Mouse (Mus musculus): ENCODE results near the gene Myt1. TPM values are rescaled to one million over a fixed set of nuclear protein-coding genes. Genes with fewer than 3 reads are reported as not detected.
"Not testable (repeated sequence)": the region's sequence is repeated elsewhere in the genome, so short reads cannot be mapped to it uniquely, and the experiment has no call there.

Gene Myt1
- total RNA-seq, 2 experiments from 2014 or later = not detected

- no peak for DNase-seq
Observed at GRCm38 (mm10) chr2:181781421-181781820, 18.3 kb downstream of the Myt1 start.

GRCm38 (mm10) chr2:181787852-181788251 is 24.7 kb downstream of the Myt1 start:
- DNase-seq = no peak

- no peak for DNase-seq
Observed at GRCm38 (mm10) chr2:181789396-181789795, 26.3 kb downstream of the Myt1 start.

- DNase-seq = not testable (repeated sequence)
Observed at GRCm38 (mm10) chr2:181793186-181793585, 30.1 kb downstream of the Myt1 start.

- no peak for DNase-seq
Observed at GRCm38 (mm10) chr2:181795641-181796130, 32.6 kb downstream of the Myt1 start.

- no peak for DNase-seq
Observed at GRCm38 (mm10) chr2:181797672-181798071, 34.5 kb downstream of the Myt1 start.

- no peak for DNase-seq
Observed at GRCm38 (mm10) chr2:181829032-181829650, 66.0 kb downstream of the Myt1 start.

GRCm38 (mm10) chr2:181832745-181833144 is 69.6 kb downstream of the Myt1 start:
- no peak for DNase-seq

- DNase-seq = peak; percentile 88
Observed at GRCm38 (mm10) chr2:181837372-181838292, 74.5 kb downstream of the Myt1 start, which contains the start of gene Pcmtd2. Gene Pcmtd2 (plus strand): TSS chr2:181837854.

GRCm38 (mm10) chr2:181838293-181838680 is 75.2 kb downstream of the Myt1 start:
- DNase-seq = no peak

- DNase-seq = no peak
Observed at GRCm38 (mm10) chr2:181845709-181846394, 82.7 kb downstream of the Myt1 start.

- DNase-seq = peak; percentile 93
Observed at GRCm38 (mm10) chr2:181863791-181864535, 100.8 kb downstream of the Myt1 start, which contains the start of gene Polr3k. Gene Polr3k (plus strand): TSS chr2:181864337.

GRCm38 (mm10) chr2:181864536-181864860 is 101.4 kb downstream of the Myt1 start:
- DNase-seq = no peak

- peak; percentile 12 for DNase-seq
Observed at GRCm38 (mm10) chr2:181866931-181867330, 103.8 kb downstream of the Myt1 start.

GRCm38 (mm10) chr2:181871039-181871438 is 107.9 kb downstream of the Myt1 start:
- no peak for DNase-seq

Other genes with a start within 250 kb of the Myt1 start
- 10 to 100 TPM; 43.8 to 46.3 TPM for gene Dnajc5, start 242.8 kb upstream of the Myt1 start, total RNA-seq (2021)
- gene Uckl1, start 178.4 kb upstream of the Myt1 start, total RNA-seq (2021) = 10 to 100 TPM; 23.9 to 26.5 TPM
- 10 to 100 TPM; 23.2 to 28.2 TPM for gene Prpf6, start 171.5 kb upstream of the Myt1 start, total RNA-seq (2021)
- 10 to 100 TPM; 17.2 to 17.4 TPM for gene Zfp512b, start 170.5 kb upstream of the Myt1 start, total RNA-seq (2021)
- gene Samd10, start 164.1 kb upstream of the Myt1 start, total RNA-seq (2021) = 1 to 10 TPM in 1 of 2 experiments, under 1 TPM in 1; 0.97 to 1.1 TPM
- gene Gm29797, start 106.3 kb upstream of the Myt1 start, total RNA-seq (2021) = not detected
- 10 to 100 TPM; 10.5 to 12.7 TPM for gene Sox18, start 91.7 kb upstream of the Myt1 start, total RNA-seq (2021)
- gene Tcea2, start 83.0 kb upstream of the Myt1 start, total RNA-seq (2021) = 1 to 10 TPM; 6.0 to 7.2 TPM
- 1 to 10 TPM; 2.6 to 6.1 TPM for gene Rgs19, start 69.4 kb upstream of the Myt1 start, total RNA-seq (2021)
- gene Lkaaear1, start 64.9 kb upstream of the Myt1 start, total RNA-seq (2021) = not detected
- gene Oprl1, start 48.3 kb upstream of the Myt1 start, total RNA-seq (2021) = not detected
- gene Pcmtd2, start 74.5 kb downstream of the Myt1 start, total RNA-seq (2021) = 10 to 100 TPM; 29.8 to 32.0 TPM
- 1 to 10 TPM; 8.7 to 9.8 TPM for gene Polr3k, start 101.0 kb downstream of the Myt1 start, total RNA-seq (2021)
- not detected for gene Gm14496, start 227.8 kb downstream of the Myt1 start, total RNA-seq (2021)